Mouse (Mus musculus) ovary, postnatal 36 days (tissue): ENCODE measurements around the gene Arap2.
"Not testable (repeated sequence)": the region's sequence is repeated elsewhere in the genome, so short reads cannot be mapped to it uniquely, and the experiment has no call there.

Experiments
- DNase-seq: peaks from one replicate; pipeline ENCODE4 v3.0.0; 2022; ENCODE audit warnings: low spot score, mixed read lengths

The Arap2 gene

GRCm38 (mm10) chr5:62739451-62740415, 26.2 kb downstream of the Arap2 start:
- DNase-seq = no peak

DNA sequence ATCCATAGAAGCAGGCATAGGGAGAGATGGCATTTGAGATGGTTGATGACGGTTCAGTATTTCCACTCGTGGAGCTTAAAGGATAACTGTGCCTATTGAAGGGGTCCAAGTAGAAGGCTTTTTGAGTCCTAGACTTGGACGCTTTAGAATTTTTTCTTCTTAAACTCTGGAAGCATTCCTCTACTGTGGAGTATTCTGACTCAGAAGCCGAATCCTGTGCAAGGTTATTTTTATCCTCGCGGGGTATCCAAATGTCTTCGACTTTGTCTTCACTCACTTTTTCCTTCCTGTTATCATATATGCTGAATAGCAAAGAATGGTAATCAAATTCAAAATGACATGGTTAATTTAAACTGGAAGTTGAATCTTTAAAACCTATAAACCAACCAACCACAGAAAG, 35.4 kb downstream of the Arap2 start:
- DNase-seq = not testable (repeated sequence)

DNA sequence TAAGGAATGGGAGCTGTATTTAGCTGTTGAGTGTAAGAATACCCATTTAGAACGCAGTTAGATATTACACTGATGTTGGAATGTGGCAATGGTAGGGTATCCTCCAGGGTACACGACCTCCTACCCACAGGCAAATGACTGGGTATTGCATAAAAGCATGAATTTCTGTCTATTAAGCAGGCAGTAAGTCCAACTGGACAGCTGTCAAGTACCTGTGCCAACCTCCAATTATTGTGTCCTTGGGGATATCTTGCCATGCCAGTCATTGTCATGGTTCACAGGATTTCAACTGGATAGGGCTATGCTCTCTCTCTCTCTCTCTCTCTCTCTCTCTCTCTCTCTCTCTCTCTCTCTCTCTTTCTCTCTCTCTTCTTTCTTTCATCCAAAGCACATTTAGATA, 40.4 kb downstream of the Arap2 start:
- DNase-seq = no peak

DNA sequence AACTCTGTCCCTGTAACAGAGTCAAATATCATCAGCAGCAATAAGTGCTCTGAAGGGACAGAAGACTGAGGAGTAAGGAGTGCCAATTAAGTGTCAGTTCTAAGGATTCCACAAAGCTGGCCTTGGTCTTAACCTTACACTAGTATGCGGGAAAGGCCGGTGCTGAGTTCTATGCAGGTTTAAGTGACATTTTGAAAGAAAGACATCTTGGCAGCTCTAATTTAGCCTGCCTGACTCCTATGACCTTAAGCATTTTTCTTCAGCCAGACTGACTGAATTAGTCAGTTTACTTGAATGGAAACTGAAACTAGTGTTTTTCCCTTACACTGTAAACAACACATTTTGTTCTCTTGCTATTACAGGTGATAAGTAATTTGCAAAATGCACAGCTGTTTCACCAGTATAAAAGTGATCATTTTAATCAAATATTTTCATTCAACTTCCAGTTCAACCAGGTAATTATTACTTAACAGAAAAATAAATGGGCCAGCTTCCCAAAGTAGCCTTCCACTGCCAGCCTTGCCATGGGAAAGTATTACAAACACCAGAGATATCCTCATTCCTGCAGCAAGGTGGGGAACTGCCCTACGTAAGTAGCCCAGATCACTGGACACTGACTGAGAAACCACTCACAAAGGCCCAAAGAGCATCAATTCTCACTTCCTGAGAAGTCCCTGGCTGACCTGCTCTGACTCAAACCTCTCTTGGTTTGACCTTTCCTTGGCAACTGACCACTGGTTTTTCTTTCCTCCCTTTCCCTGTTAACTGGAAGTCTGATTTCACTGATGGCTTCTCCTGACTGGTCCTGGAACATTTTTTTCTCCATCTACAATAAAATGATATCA, 42.5 kb downstream of the Arap2 start:
- DNase-seq = no peak

DNA sequence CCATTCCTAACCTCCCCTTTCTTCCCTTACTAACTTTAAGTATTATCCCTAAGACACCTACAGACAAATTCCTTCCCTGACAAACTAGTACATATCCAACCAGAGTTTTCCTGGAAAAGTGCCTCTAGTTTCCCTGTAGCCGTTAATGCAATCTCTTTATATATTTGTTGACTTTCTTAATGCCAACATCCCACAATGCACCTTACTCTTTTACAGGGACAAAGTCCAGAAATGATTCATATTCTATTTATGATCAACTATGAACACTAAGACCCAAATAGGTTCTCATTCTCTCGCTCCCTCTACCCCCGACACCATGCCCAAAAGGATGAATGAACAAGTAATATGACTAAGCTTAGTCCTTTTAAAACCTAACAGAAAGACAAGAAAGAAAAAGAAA, 49.5 kb downstream of the Arap2 start:
- DNase-seq = no peak

DNA sequence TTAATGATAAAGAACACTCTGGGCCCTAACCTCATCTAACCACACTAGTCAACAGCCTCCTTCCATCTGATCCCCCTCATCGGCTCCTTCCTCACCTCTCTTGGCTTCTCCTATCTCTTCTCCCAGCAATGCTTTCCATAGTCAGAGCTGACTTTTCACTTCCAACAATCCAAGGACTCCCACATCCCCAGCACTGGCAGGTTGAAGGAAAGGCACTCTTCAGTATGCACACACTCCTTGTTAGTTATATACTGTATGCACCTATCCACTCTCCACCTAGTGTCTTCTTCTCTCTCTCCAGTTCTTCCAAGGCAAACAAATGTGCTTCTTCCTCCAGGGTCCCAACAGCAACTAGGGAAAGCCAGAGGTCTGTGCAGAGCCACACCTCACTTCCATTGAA, 50.0 kb downstream of the Arap2 start:
- no peak for DNase-seq

DNA sequence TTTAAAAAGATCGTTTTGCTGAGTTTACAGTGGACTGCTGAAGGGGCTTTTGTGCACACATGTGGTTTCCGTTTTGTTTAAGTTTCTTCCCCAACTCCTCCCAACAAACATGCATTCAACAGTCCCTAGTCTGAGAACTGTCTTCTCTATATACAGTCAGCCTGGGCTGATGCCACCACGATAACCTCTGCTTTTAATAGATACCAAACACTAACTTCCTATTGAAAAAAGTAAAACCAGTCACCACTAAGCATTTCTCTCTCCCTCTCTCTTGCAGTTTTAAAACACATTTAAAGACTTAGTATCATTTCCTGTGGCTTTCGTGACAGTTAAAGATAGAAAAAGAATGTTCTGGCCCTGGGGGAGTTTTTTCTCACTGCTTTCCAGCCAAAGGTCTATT, 50.5 kb downstream of the Arap2 start:
- DNase-seq = no peak

- no peak for DNase-seq
These were observed 55.0 kb downstream of the Arap2 start for GRCm38 (mm10) chr5:62710955-62711354.

DNA sequence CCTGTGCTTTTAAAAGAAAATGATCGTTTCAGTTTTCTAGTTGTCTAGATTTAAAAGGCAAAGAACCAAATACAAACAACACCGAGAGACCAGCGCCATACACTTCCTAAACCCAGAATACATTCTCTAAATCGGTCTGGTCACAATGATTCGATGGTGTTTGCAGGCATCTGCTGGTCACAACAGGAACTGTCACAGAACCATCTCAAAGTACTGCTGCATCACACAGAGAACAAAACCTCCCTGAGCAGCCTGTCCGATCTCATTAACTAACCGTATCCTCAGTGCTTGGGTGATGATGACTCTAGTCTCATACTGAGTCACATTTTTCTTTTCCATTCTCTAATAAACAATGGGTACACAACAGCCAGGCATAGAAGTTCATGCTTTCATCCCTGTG, 59.1 kb downstream of the Arap2 start:
- peak; percentile 8 for DNase-seq

- DNase-seq = no peak
These were observed 76.0 kb downstream of the Arap2 start for GRCm38 (mm10) chr5:62689965-62690364.

- no peak for DNase-seq
These were observed 82.2 kb downstream of the Arap2 start for GRCm38 (mm10) chr5:62683751-62684150.

DNA sequence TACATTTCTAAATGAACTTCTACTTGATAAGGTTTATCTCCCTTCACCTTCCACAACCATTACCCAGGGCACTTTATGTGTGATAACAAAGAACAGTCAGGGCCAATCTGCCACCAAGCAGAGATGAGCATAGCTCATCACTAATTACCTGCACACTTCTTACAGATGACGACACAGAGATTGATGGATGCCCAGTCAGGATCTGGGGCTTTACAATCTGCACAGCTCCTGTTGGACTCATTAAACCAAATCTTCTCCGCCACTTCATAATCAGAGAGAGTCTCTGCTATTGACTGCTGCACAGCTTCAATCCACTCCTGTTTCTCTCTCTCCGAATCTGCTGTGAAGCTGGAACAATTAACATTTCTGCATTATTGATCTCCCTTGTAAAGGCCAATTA, 82.8 kb downstream of the Arap2 start:
- DNase-seq = no peak

DNA sequence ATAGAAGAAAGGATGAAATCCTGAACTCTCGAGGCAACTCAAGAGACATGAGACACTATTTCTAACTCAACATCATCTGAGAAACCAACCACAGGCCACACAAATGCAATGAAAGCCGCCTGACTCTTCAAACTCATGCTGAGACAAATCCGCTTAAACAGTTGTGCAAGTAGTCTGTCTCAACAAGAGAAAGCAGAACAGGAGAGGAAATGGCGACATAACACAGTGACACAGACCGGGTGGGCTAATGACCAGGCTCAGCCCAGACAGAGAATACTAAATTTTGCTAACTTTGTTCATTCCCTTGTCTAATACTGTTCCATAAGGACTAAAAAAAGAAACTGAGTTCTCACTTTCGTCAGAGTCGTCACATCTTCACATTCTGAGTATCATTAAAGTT, 88.6 kb downstream of the Arap2 start:
- DNase-seq = no peak

GRCm38 (mm10) chr5:62672736-62673436, 93.1 kb downstream of the Arap2 start:
- no peak for DNase-seq

DNA sequence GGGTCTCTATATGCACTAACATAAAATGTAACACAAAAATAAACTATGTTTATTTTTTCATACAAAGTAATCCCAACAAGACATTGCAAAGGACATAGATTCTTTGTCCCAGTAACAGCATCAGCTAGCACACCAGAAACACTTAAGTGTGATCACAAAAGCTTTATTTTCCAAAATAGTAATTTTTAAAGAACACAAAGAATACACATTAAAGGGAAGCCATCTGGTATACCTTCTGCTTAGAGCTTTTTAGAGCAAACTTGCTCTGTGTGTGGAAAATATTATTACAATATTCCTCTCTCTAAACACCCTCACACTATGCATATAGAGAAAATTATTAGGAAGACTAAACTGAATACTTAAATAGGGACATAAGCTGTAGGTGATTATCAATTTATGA, 100.6 kb downstream of the Arap2 start:
- DNase-seq = no peak

- no peak for DNase-seq
These were observed 101.1 kb downstream of the Arap2 start for GRCm38 (mm10) chr5:62664847-62665246.

- DNase-seq = no peak
These were observed 102.8 kb downstream of the Arap2 start for GRCm38 (mm10) chr5:62663206-62663605.

- DNase-seq = no peak
These were observed 112.0 kb downstream of the Arap2 start for GRCm38 (mm10) chr5:62653924-62654323.

GRCm38 (mm10) chr5:62642330-62642729, 123.6 kb downstream of the Arap2 start:
- DNase-seq = no peak

DNA sequence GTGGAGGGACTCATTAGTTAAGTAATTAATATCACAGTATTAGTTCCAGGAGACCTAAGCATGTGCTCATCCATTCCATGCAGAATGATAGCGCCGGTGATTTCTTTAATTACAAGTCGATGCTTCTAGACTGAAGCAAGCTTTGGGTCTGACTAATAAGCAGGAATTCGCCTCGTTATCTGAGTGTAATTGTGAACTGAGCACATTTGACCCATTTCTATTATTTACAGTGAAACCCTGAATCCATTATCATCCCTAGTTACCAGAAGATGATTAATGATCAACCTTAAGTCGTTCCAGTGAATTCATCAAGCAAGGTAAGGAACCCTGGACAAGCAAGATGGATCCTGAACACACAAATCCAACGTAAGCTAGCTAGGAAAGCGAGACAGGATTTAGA, 125.5 kb downstream of the Arap2 start:
- DNase-seq = no peak

DNA sequence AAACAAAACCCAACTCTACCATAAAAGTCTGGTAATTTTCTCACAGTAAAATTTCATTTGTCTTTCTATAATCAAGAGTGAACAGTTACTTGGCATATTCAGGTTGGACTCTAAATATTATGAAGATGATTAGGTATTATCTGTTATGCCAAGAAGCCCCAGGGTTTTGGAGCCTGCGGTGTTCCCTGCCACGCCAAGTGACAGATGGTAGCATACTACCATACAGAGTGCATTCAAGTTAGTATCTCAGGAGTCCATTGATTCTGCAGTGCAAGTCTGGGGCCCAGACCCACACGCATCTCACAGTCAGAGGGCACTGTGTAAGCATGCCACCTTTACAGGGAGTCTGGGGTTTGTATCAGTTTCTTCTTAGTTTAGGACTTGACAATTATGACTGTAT, 129.6 kb downstream of the Arap2 start:
- DNase-seq = no peak

- no peak for DNase-seq
These were observed 137.1 kb downstream of the Arap2 start for GRCm38 (mm10) chr5:62628901-62629300.
